Mouse (Mus musculus) forebrain, embryonic 11.5 days (tissue): ENCODE data around the gene Cryga. TPM values are rescaled to one million over a fixed set of nuclear protein-coding genes. Genes with fewer than 3 reads are reported as not detected.

Experiments
- ATAC-seq: fragments of 200-750 bp; cut with Nextera tagmentation; replicated peaks from 2 replicates; pipeline ENCODE4 v1.8.0; 2017; ENCODE audit warnings: moderate TSS enrichment; ENCODE audit not compliant: low FRiP score
- DNase-seq: peaks from one replicate; pipeline ENCODE4 v3.0.0-alpha.2; 2017; ENCODE audit warnings: low spot score
- H3K27ac ChIP-seq: fragments of 300-500 bp; sonication (generic); 2 replicates; pipeline ENCODE4 v1.5.1; 2014; ENCODE audit warnings: low read depth, low read length
- H3K27me3 ChIP-seq: fragments of 300-500 bp; sonication (generic); 2 replicates; pipeline ENCODE4 v1.6.1; 2014; ENCODE audit warnings: mild to moderate bottlenecking, low read length, mixed read lengths; ENCODE audit not compliant: control insufficient read depth, insufficient read depth
- H3K36me3 ChIP-seq: fragments of 300-500 bp; sonication (generic); 2 replicates; pipeline ENCODE4 v1.6.1; 2014; ENCODE audit warnings: mild to moderate bottlenecking, low read length, moderate library complexity, mixed read lengths; ENCODE audit not compliant: control insufficient read depth, insufficient read depth
- H3K4me1 ChIP-seq: fragments of 300-500 bp; sonication (generic); replicated peaks from 2 replicates; pipeline ENCODE4 v1.6.1; 2014; ENCODE audit warnings: low read length, mixed read lengths; ENCODE audit not compliant: control insufficient read depth, insufficient read depth
- H3K4me2 ChIP-seq: fragments of 300-500 bp; sonication (generic); 2 replicates; pipeline ENCODE4 v1.6.1; 2014; ENCODE audit warnings: low read depth, mild to moderate bottlenecking, low read length, moderate library complexity, mixed read lengths; ENCODE audit not compliant: severe bottlenecking
- H3K4me3 ChIP-seq: fragments of 300-500 bp; sonication (generic); 2 replicates; pipeline ENCODE4 v1.5.1; 2014; ENCODE audit warnings: low read depth, low read length
- H3K9ac ChIP-seq: fragments of 300-500 bp; sonication (generic); 2 replicates; pipeline ENCODE4 v1.6.1; 2014; ENCODE audit warnings: low read length
- H3K9me3 ChIP-seq: fragments of 300-500 bp; sonication (generic); 2 replicates; pipeline ENCODE4 v1.6.1; 2016; ENCODE audit warnings: low read length, mixed read lengths; ENCODE audit not compliant: control insufficient read depth
- WGBS: fragments of 180-500 bp; shearing (Covaris S2); extraction: QIAGEN DNeasy Blood & Tissue Kit; methylation state at CpG from one replicate; pipeline ENCODE4 v1.1.7; 2014; 5-methylcytosine and 5-hydroxymethylcytosine counted together
- polyA plus RNA-seq: library from polyadenylated mRNA; unstranded; fragments of >200 nt; fragmentation: Nextera tagmentation; extraction: Ambion mirVana; gene quantifications from 2 replicates; pipeline ENCODE4 v1.2.1, GENCODE M21; 2014

Cryga gene
- not detected in 2 replicates for polyA plus RNA-seq

- Histone ChIP-seq H3K4me3 (no peak within 1 kb of the TSS), H3K4me1 (no peaks in the 10 kb centered on the region), H3K4me2 (no peak within 1 kb of the TSS), H3K9ac (no peak within 1 kb of the TSS), H3K9me3 (no peaks in the 10 kb centered on the region), H3K27ac (no peak within 1 kb of the TSS), H3K36me3 (no peaks in the 10 kb centered on the region), H3K27me3 (no peaks in the 10 kb centered on the region)
- 87% methylated on average over 11 of the region's 11 CpGs for WGBS
- DNase-seq (no peak), ATAC-seq (no peak)
Observed at GRCm38 (mm10) chr1:65103273-65103672, at the start of gene Cryga. Gene Cryga, minus strand, starts transcription at chr1:65103373.

GRCm38 (mm10) chr1:65147971-65148370 lies 44.8 kb upstream of the Cryga start:
- DNase-seq = no peak
- no peak for ATAC-seq
- WGBS = 90% methylated on average over 3 of the region's 3 CpGs

GRCm38 (mm10) chr1:65147326-65147725 lies 44.2 kb upstream of the Cryga start:
- DNase-seq = no peak
- 96% methylated on average over 5 of the region's 5 CpGs for WGBS
- no peak overlapping the region for H3K4me3 ChIP-seq
- no peak overlapping the region for H3K27ac ChIP-seq
- H3K36me3 ChIP-seq = no peaks in the 10 kb centered on the region
- H3K9ac ChIP-seq = no peak overlapping the region
- ATAC-seq = no peak
- no peaks in the 10 kb centered on the region for H3K9me3 ChIP-seq
- no peak overlapping the region for H3K4me2 ChIP-seq
- no peaks in the 10 kb centered on the region for H3K4me1 ChIP-seq
- no peaks in the 10 kb centered on the region for H3K27me3 ChIP-seq

More at GRCm38 (mm10) chr1:65147971-65148370, 44.8 kb upstream of the Cryga start:
- no peaks in the 10 kb centered on the region for H3K4me1 ChIP-seq
- H3K27me3 ChIP-seq = no peaks in the 10 kb centered on the region
- H3K36me3 ChIP-seq = no peaks in the 10 kb centered on the region
- H3K9ac ChIP-seq = no peak overlapping the region
- H3K27ac ChIP-seq = no peak overlapping the region
- H3K4me2 ChIP-seq = no peak overlapping the region
- no peak overlapping the region for H3K4me3 ChIP-seq
- H3K9me3 ChIP-seq = no peaks in the 10 kb centered on the region

- Histone ChIP-seq H3K27ac (no peak overlapping the region), H3K4me1 (no peaks in the 10 kb centered on the region), H3K27me3 (no peaks in the 10 kb centered on the region), H3K4me3 (no peak overlapping the region), H3K4me2 (no peak overlapping the region), H3K36me3 (no peaks in the 10 kb centered on the region), H3K9me3 (no peaks in the 10 kb centered on the region), H3K9ac (no peak overlapping the region)
- ATAC-seq (no peak), DNase-seq (no peak)
- WGBS = 67% methylated on average over 2 of the region's 2 CpGs
Observed at GRCm38 (mm10) chr1:65146601-65147000, 43.4 kb upstream of the Cryga start.

- Histone ChIP-seq H3K9me3 (no peaks in the 10 kb centered on the region), H3K4me3 (no peak overlapping the region), H3K4me1 (no peaks in the 10 kb centered on the region), H3K27me3 (no peaks in the 10 kb centered on the region), H3K27ac (no peak overlapping the region), H3K9ac (no peak overlapping the region), H3K36me3 (no peaks in the 10 kb centered on the region), H3K4me2 (no peak overlapping the region)
- DNase-seq (no peak), ATAC-seq (no peak)
- 85% methylated on average over 2 of the region's 2 CpGs for WGBS
Observed at GRCm38 (mm10) chr1:65144783-65145182, 41.6 kb upstream of the Cryga start.

DNA sequence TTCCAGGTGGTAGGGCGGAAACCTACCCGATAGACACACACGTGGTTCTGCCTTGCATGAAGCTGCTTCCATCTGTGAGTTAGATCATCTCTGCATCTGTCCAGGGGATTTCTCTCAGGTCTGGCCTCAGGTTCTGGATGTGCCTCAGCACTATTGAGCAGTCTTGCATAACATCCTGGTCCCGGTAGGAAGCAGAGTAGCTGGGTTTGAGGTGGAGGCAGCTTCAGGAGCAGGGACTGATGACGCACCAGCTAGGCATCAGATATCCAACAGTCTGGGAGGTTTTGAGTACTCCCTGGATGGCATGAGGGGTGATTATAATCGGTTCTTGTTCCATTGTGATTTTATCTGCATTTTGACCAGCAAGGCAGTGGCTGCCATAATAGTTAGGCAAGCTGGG lies 34.4 kb upstream of the Cryga start:
- no peak overlapping the region for H3K9ac ChIP-seq
- H3K4me3 ChIP-seq = no peak overlapping the region
- H3K27ac ChIP-seq = no peak overlapping the region
- no peaks in the 10 kb centered on the region for H3K4me1 ChIP-seq
- 85% methylated on average over 6 of the region's 6 CpGs for WGBS
- ATAC-seq = no peak
- H3K4me2 ChIP-seq = no peak overlapping the region
- no peaks in the 10 kb centered on the region for H3K27me3 ChIP-seq
- DNase-seq = no peak
- no peaks in the 10 kb centered on the region for H3K36me3 ChIP-seq
- H3K9me3 ChIP-seq = no peaks in the 10 kb centered on the region

DNA sequence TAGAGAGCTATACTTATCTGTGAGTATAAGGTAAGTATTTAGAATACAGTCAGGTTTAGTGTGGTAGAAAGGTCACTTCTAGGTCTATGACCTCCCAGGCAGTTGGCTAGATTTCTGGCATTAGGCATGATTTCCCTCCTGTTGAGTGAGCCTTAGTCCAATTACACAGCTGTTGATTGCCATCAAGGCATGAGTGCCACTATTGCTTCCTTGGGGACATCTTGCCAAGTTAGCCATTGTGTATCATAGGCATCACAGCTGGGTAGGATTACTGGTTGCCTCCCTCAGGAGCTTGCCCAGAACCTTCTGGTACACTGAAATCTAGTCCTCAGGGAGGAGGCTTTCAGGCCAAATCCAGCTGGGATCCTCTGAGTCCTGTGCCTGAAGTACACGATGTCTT lies 29.7 kb upstream of the Cryga start:
- no peaks in the 10 kb centered on the region for H3K9me3 ChIP-seq
- H3K27ac ChIP-seq = no peak overlapping the region
- no peak overlapping the region for H3K9ac ChIP-seq
- H3K36me3 ChIP-seq = no peaks in the 10 kb centered on the region
- 89% methylated on average over 1 of the region's 1 CpGs for WGBS
- H3K4me3 ChIP-seq = no peak overlapping the region
- H3K4me1 ChIP-seq = no peaks in the 10 kb centered on the region
- H3K4me2 ChIP-seq = no peak overlapping the region
- no peak for ATAC-seq
- DNase-seq = no peak
- H3K27me3 ChIP-seq = no peaks in the 10 kb centered on the region

DNA sequence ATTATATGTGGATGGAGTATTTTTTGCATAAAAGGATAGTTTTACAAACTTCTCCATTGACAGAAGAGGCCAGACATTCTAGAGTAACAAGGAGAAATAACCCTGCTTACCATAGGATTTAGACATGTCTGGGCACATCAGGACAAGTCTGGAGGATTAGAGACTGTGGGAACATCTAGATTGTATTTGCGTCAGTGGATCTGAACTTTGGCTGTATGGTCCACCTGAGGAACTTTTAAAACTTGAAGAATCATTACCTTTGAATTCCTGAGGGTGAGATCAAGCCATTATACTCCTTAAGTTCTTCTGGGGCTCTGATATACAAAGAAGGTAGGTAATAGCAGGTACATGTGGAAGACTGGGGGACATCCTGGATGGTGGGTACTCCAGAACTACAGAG lies 28.5 kb upstream of the Cryga start:
- Histone ChIP-seq H3K27me3 (no peaks in the 10 kb centered on the region), H3K4me1 (no peaks in the 10 kb centered on the region), H3K27ac (no peak overlapping the region), H3K9ac (no peak overlapping the region), H3K4me2 (no peak overlapping the region), H3K9me3 (no peaks in the 10 kb centered on the region), H3K4me3 (no peak overlapping the region), H3K36me3 (no peaks in the 10 kb centered on the region)
- DNase-seq (no peak), ATAC-seq (no peak)
- 100% methylated on average over 1 of the region's 1 CpGs for WGBS

- WGBS = 83% methylated on average over 3 of the region's 3 CpGs
Observed at GRCm38 (mm10) chr1:65130226-65130625, 27.1 kb upstream of the Cryga start.

More at GRCm38 (mm10) chr1:65130226-65130625, 27.1 kb upstream of the Cryga start:
- H3K9me3 ChIP-seq = no peaks in the 10 kb centered on the region
- no peaks in the 10 kb centered on the region for H3K36me3 ChIP-seq
- H3K4me3 ChIP-seq = no peak overlapping the region
- H3K27ac ChIP-seq = no peak overlapping the region
- H3K9ac ChIP-seq = no peak overlapping the region
- DNase-seq (no peak), ATAC-seq (no peak)
- no peaks in the 10 kb centered on the region for H3K4me1 ChIP-seq
- H3K4me2 ChIP-seq = no peak overlapping the region
- H3K27me3 ChIP-seq = no peaks in the 10 kb centered on the region
